Mouse (Mus musculus): ENCODE results near the gene Nthl1. TPM values are rescaled to one million over a fixed set of nuclear protein-coding genes. Genes with fewer than 3 reads are reported as not detected.
"Not testable (repeated sequence)": the region's sequence is repeated elsewhere in the genome, so short reads cannot be mapped to it uniquely, and the experiment has no call there.

The Nthl1 gene
- total and polyA plus RNA-seq, 2 experiments from 2014 or later = 5.7 to 10.0 TPM

DNA sequence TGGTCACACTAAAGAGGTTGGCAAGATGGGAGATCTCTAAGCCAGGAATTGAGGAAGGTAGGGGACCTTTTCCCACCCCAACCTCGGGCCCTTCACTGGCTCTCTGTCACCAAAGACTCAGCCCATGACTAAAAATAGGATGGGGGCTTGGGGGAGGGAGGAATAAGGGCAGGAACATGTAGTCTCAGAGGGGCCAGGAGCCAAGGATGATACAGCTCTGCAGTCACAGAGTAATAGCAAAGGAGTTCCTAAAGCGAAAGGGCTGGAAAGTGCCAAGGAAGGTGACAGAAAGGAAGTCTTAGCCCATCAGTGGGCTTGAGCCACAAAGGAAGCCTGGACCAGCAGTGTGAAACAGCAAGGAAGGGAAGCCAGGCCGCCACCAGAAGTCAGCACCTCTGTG, 19.4 kb downstream of the Nthl1 start:
- H3K9ac ChIP-seq (replicated peaks; ENCODE audit: low read depth, low read length) = no peak overlapping the region
- peaks cover 15% of the 10 kb centered on the region for H3K27me3 ChIP-seq (ENCODE audit: control insufficient read depth, insufficient read depth, low read length)
- no peaks in the 10 kb centered on the region for H3K9me3 ChIP-seq (replicated peaks; ENCODE audit: control insufficient read depth, low read length)
- ATAC-seq (ENCODE audit: insufficient read depth, low read depth) (no peak), DNase-seq (ENCODE audit: low spot score) (no peak)
- H3K4me3 ChIP-seq (ENCODE audit: low read depth, low read length) = no peak overlapping the region
- no peak overlapping the region for H3K27ac ChIP-seq (ENCODE audit: low read depth)
- H3K36me3 ChIP-seq (replicated peaks; ENCODE audit: control insufficient read depth, insufficient read depth, low read length) = no peaks in the 10 kb centered on the region
- H3K4me2 ChIP-seq (ENCODE audit: low read depth, low read length) = no peak overlapping the region
- H3K4me1 ChIP-seq (ENCODE audit: control insufficient read depth, insufficient read depth) = peaks cover 4% of the 10 kb centered on the region; the same call in 1 of the 2 replicates
- WGBS = 40% methylated on average over 3 of the region's 3 CpGs
- TF ChIP-seq CTCF (IDR thresholded peaks at IDR 0.05; ENCODE audit: low read depth) (no peak), EP300 (IDR thresholded peaks at IDR 0.05; ENCODE audit: low read depth) (no peak)

DNA sequence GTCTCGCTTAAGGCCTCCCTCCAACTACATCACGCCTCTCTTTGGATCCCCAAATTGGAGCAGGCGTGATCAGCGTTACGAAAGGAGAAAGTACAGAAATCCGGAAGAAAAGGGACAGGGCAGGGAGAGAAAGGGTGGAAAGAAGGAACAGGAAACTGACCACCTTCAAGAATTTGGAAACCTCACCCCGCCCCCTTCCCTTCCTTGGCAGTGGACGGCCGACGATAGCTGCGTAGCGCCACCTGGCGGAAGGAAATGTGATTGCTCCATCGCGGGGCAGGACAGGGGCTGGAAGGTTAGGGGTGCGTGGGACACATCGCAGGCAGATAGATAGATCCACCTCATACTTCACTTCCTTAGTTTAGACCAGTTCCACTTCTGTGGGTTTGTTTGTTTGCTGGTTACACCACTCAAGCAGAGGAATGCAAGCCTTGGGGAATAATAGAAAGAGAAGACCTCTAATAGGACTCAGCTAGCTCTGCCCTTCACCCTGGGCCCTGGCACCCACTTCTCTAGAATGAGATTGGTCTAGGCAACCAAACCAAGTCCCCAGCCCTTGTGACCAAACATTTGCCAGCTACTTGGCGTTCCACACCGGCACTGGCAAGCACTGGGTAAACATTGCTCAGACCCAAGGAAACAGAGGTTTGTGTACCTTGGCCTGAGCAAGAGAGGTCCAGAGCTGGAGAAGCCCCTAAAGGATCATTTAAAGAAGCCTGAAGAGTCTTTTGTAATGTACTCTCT, 21.7 kb downstream of the Nthl1 start:
- TF ChIP-seq EP300 (IDR thresholded peaks at IDR 0.05; ENCODE audit: low read depth) (no peak), CTCF (IDR thresholded peaks at IDR 0.05; ENCODE audit: low read depth) (peak; percentile 97)
- 4% methylated on average over 19 of the region's 19 CpGs for WGBS
- Histone ChIP-seq H3K4me1 (ENCODE audit: control insufficient read depth, insufficient read depth) (peaks cover 11% of the 10 kb centered on the region; the same call in 1 of the 2 replicates), H3K36me3 (replicated peaks; ENCODE audit: control insufficient read depth, insufficient read depth, low read length) (no peaks in the 10 kb centered on the region), H3K27ac (ENCODE audit: low read depth) (no peak overlapping the region), H3K9ac (replicated peaks; ENCODE audit: low read depth, low read length) (no peak overlapping the region), H3K4me3 (ENCODE audit: low read depth, low read length) (peak overlapping the region; percentile 16; the same call in 1 of the 2 replicates), H3K9me3 (replicated peaks; ENCODE audit: control insufficient read depth, low read length) (no peaks in the 10 kb centered on the region), H3K4me2 (ENCODE audit: low read depth, low read length) (peak overlapping the region; percentile 52), H3K27me3 (ENCODE audit: control insufficient read depth, insufficient read depth, low read length) (peaks cover 32% of the 10 kb centered on the region)
- ATAC-seq (ENCODE audit: insufficient read depth, low read depth) = peak; percentile 45; the same call in 1 of the 2 replicates
- DNase-seq (ENCODE audit: low spot score) = peak; percentile 80

DNA sequence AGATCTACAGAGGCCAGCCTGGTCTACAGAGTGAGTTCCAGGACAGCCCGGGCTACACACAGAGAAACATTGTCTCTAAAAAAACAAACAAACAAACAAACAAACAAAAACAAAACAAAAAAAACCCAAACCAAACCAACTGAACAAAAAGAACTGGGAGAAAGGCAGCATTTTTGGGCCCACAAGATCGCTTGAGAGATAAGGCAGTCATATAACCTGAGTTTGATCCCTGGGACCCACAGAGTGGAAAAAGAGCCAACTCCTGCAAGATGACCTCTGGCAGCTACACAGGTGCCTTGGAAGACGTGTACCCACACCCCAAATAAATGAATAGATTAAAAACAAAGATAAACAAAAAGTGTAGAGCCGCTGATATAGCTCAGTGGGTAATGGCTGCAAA, 22.5 kb downstream of the Nthl1 start:
- DNase-seq (ENCODE audit: low spot score) (no peak), ATAC-seq (ENCODE audit: insufficient read depth, low read depth) (no peak)
- H3K4me3 ChIP-seq (ENCODE audit: low read depth, low read length) = no peak overlapping the region
- no peak overlapping the region for H3K9ac ChIP-seq (replicated peaks; ENCODE audit: low read depth, low read length)
- TF ChIP-seq EP300 (IDR thresholded peaks at IDR 0.05; ENCODE audit: low read depth) (no peak), CTCF (IDR thresholded peaks at IDR 0.05; ENCODE audit: low read depth) (no peak)
- no peak overlapping the region for H3K4me2 ChIP-seq (ENCODE audit: low read depth, low read length)
- H3K36me3 ChIP-seq (replicated peaks; ENCODE audit: control insufficient read depth, insufficient read depth, low read length) = no peaks in the 10 kb centered on the region
- peaks cover 11% of the 10 kb centered on the region; the same call in 1 of the 2 replicates for H3K4me1 ChIP-seq (ENCODE audit: control insufficient read depth, insufficient read depth)
- H3K27me3 ChIP-seq (ENCODE audit: control insufficient read depth, insufficient read depth, low read length) = peaks cover 33% of the 10 kb centered on the region
- no peaks in the 10 kb centered on the region for H3K9me3 ChIP-seq (replicated peaks; ENCODE audit: control insufficient read depth, low read length)
- WGBS = 72% methylated on average over 4 of the region's 4 CpGs
- no peak overlapping the region for H3K27ac ChIP-seq (ENCODE audit: low read depth)

DNA sequence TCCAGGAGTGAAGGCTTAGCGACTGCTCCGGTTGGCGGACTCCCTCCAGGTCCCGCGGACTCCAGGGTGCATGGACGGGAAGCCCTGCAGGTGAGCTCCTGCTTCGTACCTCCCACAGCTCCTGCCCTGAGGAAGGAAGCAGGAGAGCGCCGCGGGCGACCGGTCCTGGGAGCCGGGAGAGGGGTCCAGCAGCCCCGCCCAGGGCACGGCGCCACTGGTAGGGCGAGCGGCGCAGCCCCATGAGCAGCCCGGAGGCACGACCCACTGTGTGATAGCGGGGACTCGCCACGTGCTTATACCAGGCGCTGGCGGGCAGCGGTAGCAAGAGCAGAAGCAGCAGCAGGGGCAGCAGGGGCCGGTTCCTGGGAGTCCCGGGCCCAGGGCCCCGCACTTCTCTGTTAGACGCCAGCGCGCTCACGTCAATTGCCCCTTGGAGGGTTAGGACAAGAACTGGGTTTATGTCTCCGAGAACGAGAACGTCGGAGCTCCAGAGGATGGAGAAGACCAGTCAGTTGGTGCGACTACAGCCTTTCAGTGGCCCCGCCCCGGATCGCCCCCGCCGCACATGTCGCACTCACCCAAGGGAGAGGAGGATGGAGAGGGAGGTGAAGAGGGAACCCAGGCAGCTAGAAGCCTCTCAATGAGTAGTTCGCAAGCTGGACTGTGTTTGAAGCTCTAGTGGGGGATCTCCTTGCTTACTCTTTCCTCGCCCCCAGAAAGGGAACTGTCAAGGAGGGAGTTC, 25.7 kb downstream of the Nthl1 start, which contains the start of gene Npw:
TSS of gene Npw (minus strand) at position 441 of the 742 bp plus-strand sequence.
- TF ChIP-seq EP300 (IDR thresholded peaks at IDR 0.05; ENCODE audit: low read depth) (no peak), CTCF (IDR thresholded peaks at IDR 0.05; ENCODE audit: low read depth) (no peak)
- DNase-seq (ENCODE audit: low spot score) (no peak), ATAC-seq (ENCODE audit: insufficient read depth, low read depth) (peak; percentile 42)
- Histone ChIP-seq H3K4me3 (ENCODE audit: low read depth, low read length) (peak within 1 kb of the TSS; percentile 36), H3K4me2 (ENCODE audit: low read depth, low read length) (peak within 1 kb of the TSS; percentile 59), H3K4me1 (ENCODE audit: control insufficient read depth, insufficient read depth) (peaks cover 7% of the 10 kb centered on the region; the same call in 1 of the 2 replicates), H3K36me3 (replicated peaks; ENCODE audit: control insufficient read depth, insufficient read depth, low read length) (no peaks in the 10 kb centered on the region), H3K9me3 (replicated peaks; ENCODE audit: control insufficient read depth, low read length) (no peaks in the 10 kb centered on the region), H3K27ac (ENCODE audit: low read depth) (no peak within 1 kb of the TSS), H3K9ac (replicated peaks; ENCODE audit: low read depth, low read length) (peak within 1 kb of the TSS; percentile 35; the same call in 1 of the 2 replicates), H3K27me3 (ENCODE audit: control insufficient read depth, insufficient read depth, low read length) (peaks cover 43% of the 10 kb centered on the region)
- 2% methylated on average over 47 of the region's 47 CpGs for WGBS

DNA sequence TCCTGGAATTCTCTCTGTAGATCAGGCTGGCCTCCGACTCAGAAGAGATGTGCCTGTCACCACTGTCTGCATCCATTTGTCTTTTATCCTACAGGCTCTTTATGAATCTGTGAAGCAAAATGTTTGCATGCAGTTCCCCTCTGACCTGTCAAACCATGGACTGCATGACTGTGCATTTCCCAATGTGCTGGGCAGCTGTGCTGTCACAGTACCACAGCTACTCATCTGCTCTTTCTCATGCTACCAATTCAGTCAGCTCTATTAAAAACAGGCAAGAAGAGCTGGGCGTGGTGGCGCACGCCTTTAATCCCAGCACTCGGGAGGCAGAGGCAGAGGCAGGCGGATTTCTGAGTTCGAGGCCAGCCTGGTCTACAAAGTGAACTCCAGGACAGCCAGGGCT, 34.5 kb downstream of the Nthl1 start:
- H3K4me3 ChIP-seq (ENCODE audit: low read depth, low read length); ATAC-seq (ENCODE audit: insufficient read depth, low read depth); DNase-seq (ENCODE audit: low spot score); H3K27me3 ChIP-seq (ENCODE audit: control insufficient read depth, insufficient read depth, low read length); H3K36me3 ChIP-seq (replicated peaks; ENCODE audit: control insufficient read depth, insufficient read depth, low read length); H3K9me3 ChIP-seq (replicated peaks; ENCODE audit: control insufficient read depth, low read length); H3K9ac ChIP-seq (replicated peaks; ENCODE audit: low read depth, low read length); H3K27ac ChIP-seq (ENCODE audit: low read depth); H3K4me2 ChIP-seq (ENCODE audit: low read depth, low read length): not testable (repeated sequence)
- WGBS = 54% methylated on average over 7 of the region's 7 CpGs
- H3K4me1 ChIP-seq (ENCODE audit: control insufficient read depth, insufficient read depth) = peaks cover 23% of the 10 kb centered on the region
